Mouse (Mus musculus) urinary bladder, postnatal 10 days (tissue): ENCODE results near the gene Dnajb13.
A peak's percentile ranks its signal among the peaks of the same experiment; 100 is the strongest.

Source experiments
- DNase-seq: peaks from one replicate; pipeline ENCODE4 v3.0.0; 2022; ENCODE audit warnings: low spot score

Gene Dnajb13

GRCm38 (mm10) chr7:100508670-100509069 is 6.1 kb downstream of the Dnajb13 start:
- DNase-seq, result no peak

- no peak for DNase-seq
Observed at GRCm38 (mm10) chr7:100506494-100506893, 8.3 kb downstream of the Dnajb13 start.

GRCm38 (mm10) chr7:100504740-100505487 is 9.8 kb downstream of the Dnajb13 start:
- no peak for DNase-seq

GRCm38 (mm10) chr7:100503076-100503475 is 11.7 kb downstream of the Dnajb13 start:
- no peak for DNase-seq

- no peak for DNase-seq
Observed at GRCm38 (mm10) chr7:100502374-100502922, 12.3 kb downstream of the Dnajb13 start.

GRCm38 (mm10) chr7:100501844-100502373 is 12.9 kb downstream of the Dnajb13 start:
- no peak for DNase-seq

- no peak for DNase-seq
Observed at GRCm38 (mm10) chr7:100501027-100501843, 13.5 kb downstream of the Dnajb13 start.

GRCm38 (mm10) chr7:100500276-100500977 is 14.3 kb downstream of the Dnajb13 start:
- DNase-seq, result no peak

- no peak for DNase-seq
Observed at GRCm38 (mm10) chr7:100499465-100499864, 15.3 kb downstream of the Dnajb13 start.

GRCm38 (mm10) chr7:100497982-100498381 is 16.8 kb downstream of the Dnajb13 start:
- DNase-seq, result no peak

- DNase-seq, result no peak
Observed at GRCm38 (mm10) chr7:100497402-100497801, 17.4 kb downstream of the Dnajb13 start.

GRCm38 (mm10) chr7:100496791-100497190 is 18.0 kb downstream of the Dnajb13 start:
- DNase-seq, result no peak

GRCm38 (mm10) chr7:100496371-100496770 is 18.4 kb downstream of the Dnajb13 start:
- no peak for DNase-seq

GRCm38 (mm10) chr7:100495581-100496251 is 19.0 kb downstream of the Dnajb13 start:
- DNase-seq, result no peak

GRCm38 (mm10) chr7:100495042-100495441 is 19.7 kb downstream of the Dnajb13 start:
- no peak for DNase-seq

- no peak for DNase-seq
Observed at GRCm38 (mm10) chr7:100494415-100494831, 20.3 kb downstream of the Dnajb13 start.

- no peak for DNase-seq
Observed at GRCm38 (mm10) chr7:100493484-100494414, 21.0 kb downstream of the Dnajb13 start.

- DNase-seq, result peak; percentile 61
Observed at GRCm38 (mm10) chr7:100493117-100493483, 21.7 kb downstream of the Dnajb13 start, which contains the start of gene Ucp2. Gene Ucp2, plus strand, starts transcription at chr7:100493337.

GRCm38 (mm10) chr7:100492391-100493116 is 22.2 kb downstream of the Dnajb13 start:
- DNase-seq, result no peak
